Mouse (Mus musculus) liver, embryonic 14.5 days (tissue): ENCODE results near the gene Katna1.

Source experiments
- CTCF ChIP-seq: IDR thresholded peaks from 2 replicates; pipeline ENCODE4 v1.5.1; 2016; ENCODE audit warnings: antibody characterized with exemption, low read depth, control low read depth
- EP300 ChIP-seq: IDR thresholded peaks from 2 replicates; pipeline ENCODE4 v1.6.1; 2016; ENCODE audit warnings: antibody characterized with exemption, low read depth

DNA sequence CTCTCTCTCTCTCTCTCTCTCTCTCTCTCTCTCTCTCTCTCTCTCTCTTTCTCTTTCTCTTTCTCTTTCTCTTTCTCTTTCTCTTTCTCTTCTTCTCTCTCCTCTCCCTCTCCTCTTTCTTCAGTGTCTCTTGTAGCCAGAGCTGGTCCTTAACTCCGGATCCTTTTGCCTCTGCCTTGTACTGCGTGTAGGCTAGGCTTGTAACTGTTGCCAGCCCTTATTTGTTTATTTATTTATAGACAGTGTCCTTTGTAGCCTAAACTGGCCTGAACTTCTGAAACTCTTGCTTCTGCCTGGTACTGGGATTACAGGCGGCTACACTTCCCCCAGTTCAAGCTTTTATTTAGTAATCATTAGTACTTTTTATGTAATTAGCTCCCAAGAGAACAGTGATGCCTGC is 1.2 kb downstream of the Katna1 start:
- no peak for TF ChIP-seq CTCF
- no peak for TF ChIP-seq EP300
